Mouse (Mus musculus) hindbrain, embryonic 12.5 days (tissue): ENCODE measurements around the gene Skil. TPM values are rescaled to one million over a fixed set of nuclear protein-coding genes. Genes with fewer than 3 reads are reported as not detected.

Source experiments
- ATAC-seq: fragments of 200-750 bp; cut with Nextera tagmentation; 2 replicates; pipeline ENCODE4 v1.8.0; 2017; ENCODE audit warnings: moderate TSS enrichment; ENCODE audit not compliant: low FRiP score
- H3K27ac ChIP-seq: fragments of 300-500 bp; sonication (generic); 2 replicates; pipeline ENCODE4 v1.5.1; 2016; ENCODE audit warnings: mild to moderate bottlenecking
- H3K27me3 ChIP-seq: fragments of 300-500 bp; sonication (generic); 2 replicates; pipeline ENCODE4 v1.6.1; 2016; ENCODE audit warnings: mild to moderate bottlenecking
- H3K36me3 ChIP-seq: fragments of 300-500 bp; sonication (generic); 2 replicates; pipeline ENCODE4 v1.6.1; 2016; ENCODE audit warnings: mild to moderate bottlenecking
- H3K4me1 ChIP-seq: fragments of 300-500 bp; sonication (generic); 2 replicates; pipeline ENCODE4 v1.6.1; 2016
- H3K4me2 ChIP-seq: fragments of 300-500 bp; sonication (generic); replicated peaks from 2 replicates; pipeline ENCODE4 v1.6.1; 2016; ENCODE audit warnings: mild to moderate bottlenecking
- H3K4me3 ChIP-seq: fragments of 300-500 bp; sonication (generic); 2 replicates; pipeline ENCODE4 v1.5.1; 2016; ENCODE audit warnings: mild to moderate bottlenecking
- H3K9ac ChIP-seq: fragments of 300-500 bp; sonication (generic); 2 replicates; pipeline ENCODE4 v1.6.1; 2016; ENCODE audit warnings: mild to moderate bottlenecking, moderate library complexity
- H3K9me3 ChIP-seq: fragments of 300-500 bp; sonication (generic); replicated peaks from 2 replicates; pipeline ENCODE4 v1.6.1; 2016; ENCODE audit warnings: mild to moderate bottlenecking
- WGBS: fragments of 180-500 bp; shearing (Covaris S2); methylation state at CpG from one replicate; pipeline ENCODE4 v1.1.7; 2016; 5-methylcytosine and 5-hydroxymethylcytosine counted together
- polyA plus RNA-seq: library from polyadenylated mRNA; unstranded; fragments of >200 nt; fragmentation: Nextera tagmentation; extraction: Ambion mirVana; gene quantifications from 2 replicates; pipeline ENCODE4 v1.2.1, GENCODE M21; 2016

Gene Skil
- polyA plus RNA-seq = 51.9 and 52.8 TPM in 2 replicates

- Histone ChIP-seq H3K4me2 (peak within 1 kb of the TSS; percentile 72), H3K9me3 (no peaks in the 10 kb centered on the region), H3K4me3 (peak within 1 kb of the TSS; percentile 97), H3K36me3 (0 out of 2 replicates have a peak, but pooled peaks cover 3% of the 10 kb centered on the region), H3K27me3 (no peaks in the 10 kb centered on the region), H3K9ac (peak within 1 kb of the TSS; percentile 97), H3K4me1 (peaks cover 36% of the 10 kb centered on the region), H3K27ac (peak within 1 kb of the TSS; percentile 99)
- 0% methylated on average over 33 of the region's 109 CpGs for WGBS
- peak; percentile 95 for ATAC-seq
These were observed at the start of gene Skil for GRCm38 (mm10) chr3:31094531-31095178. Gene Skil (plus strand): TSS chr3:31095058.

- Histone ChIP-seq H3K36me3 (peaks cover 14% of the 10 kb centered on the region; the same call in 1 of the 2 replicates), H3K4me2 (no peak overlapping the region), H3K4me1 (no peaks in the 10 kb centered on the region), H3K27me3 (no peaks in the 10 kb centered on the region), H3K9me3 (no peaks in the 10 kb centered on the region), H3K27ac (no peak overlapping the region), H3K9ac (no peak overlapping the region), H3K4me3 (no peak overlapping the region)
- ATAC-seq = no peak
- WGBS = 76% methylated on average over 3 of the region's 3 CpGs
These were observed 47.6 kb upstream of the Skil start for GRCm38 (mm10) chr3:31047263-31047662.

GRCm38 (mm10) chr3:31049087-31049486, 45.8 kb upstream of the Skil start:
- no peak overlapping the region for H3K9ac ChIP-seq
- no peak overlapping the region for H3K4me2 ChIP-seq
- H3K9me3 ChIP-seq = no peaks in the 10 kb centered on the region
- no peak overlapping the region for H3K4me3 ChIP-seq
- 94% methylated on average over 5 of the region's 5 CpGs for WGBS
- H3K4me1 ChIP-seq = no peaks in the 10 kb centered on the region
- no peak overlapping the region for H3K27ac ChIP-seq
- no peaks in the 10 kb centered on the region for H3K27me3 ChIP-seq
- ATAC-seq = no peak
- H3K36me3 ChIP-seq = peaks cover 7% of the 10 kb centered on the region; the same call in 1 of the 2 replicates

- no peak for ATAC-seq
- H3K4me1 ChIP-seq = no peaks in the 10 kb centered on the region
These were observed 44.5 kb upstream of the Skil start for GRCm38 (mm10) chr3:31050375-31050774.

GRCm38 (mm10) chr3:31051730-31052129, 43.1 kb upstream of the Skil start:
- Histone ChIP-seq H3K9ac (no peak overlapping the region), H3K36me3 (peaks cover 7% of the 10 kb centered on the region; the same call in 1 of the 2 replicates), H3K27ac (no peak overlapping the region), H3K4me1 (peaks cover 3% of the 10 kb centered on the region; the same call in 1 of the 2 replicates), H3K27me3 (no peaks in the 10 kb centered on the region), H3K4me2 (no peak overlapping the region), H3K9me3 (no peaks in the 10 kb centered on the region), H3K4me3 (no peak overlapping the region)
- ATAC-seq = no peak
- 82% methylated on average over 9 of the region's 9 CpGs for WGBS

More at GRCm38 (mm10) chr3:31050375-31050774, 44.5 kb upstream of the Skil start:
- Histone ChIP-seq H3K36me3 (peaks cover 7% of the 10 kb centered on the region; the same call in 1 of the 2 replicates), H3K4me2 (no peak overlapping the region), H3K4me3 (no peak overlapping the region), H3K27me3 (no peaks in the 10 kb centered on the region), H3K9ac (no peak overlapping the region), H3K9me3 (no peaks in the 10 kb centered on the region), H3K27ac (no peak overlapping the region)
- WGBS = 66% methylated on average over 7 of the region's 7 CpGs

- H3K9me3 ChIP-seq = no peaks in the 10 kb centered on the region
- no peak overlapping the region for H3K27ac ChIP-seq
- ATAC-seq = no peak
- no peaks in the 10 kb centered on the region for H3K27me3 ChIP-seq
- peaks cover 6% of the 10 kb centered on the region; the same call in 1 of the 2 replicates for H3K4me1 ChIP-seq
- no peak overlapping the region for H3K4me3 ChIP-seq
- 92% methylated on average over 9 of the region's 9 CpGs for WGBS
- H3K4me2 ChIP-seq = no peak overlapping the region
- peaks cover 7% of the 10 kb centered on the region; the same call in 1 of the 2 replicates for H3K36me3 ChIP-seq
- no peak overlapping the region for H3K9ac ChIP-seq
These were observed 41.7 kb upstream of the Skil start for GRCm38 (mm10) chr3:31053191-31053590.

GRCm38 (mm10) chr3:31054888-31055287, 40.0 kb upstream of the Skil start:
- Histone ChIP-seq H3K36me3 (0 out of 2 replicates have a peak, but pooled peaks cover 5% of the 10 kb centered on the region), H3K4me3 (no peak overlapping the region), H3K9ac (no peak overlapping the region), H3K27me3 (no peaks in the 10 kb centered on the region), H3K27ac (no peak overlapping the region), H3K4me1 (peaks cover 6% of the 10 kb centered on the region; the same call in 1 of the 2 replicates), H3K4me2 (no peak overlapping the region), H3K9me3 (no peaks in the 10 kb centered on the region)
- no peak for ATAC-seq
- 97% methylated on average over 8 of the region's 8 CpGs for WGBS

GRCm38 (mm10) chr3:31056047-31056650, 38.7 kb upstream of the Skil start:
- peak overlapping the region; percentile 51 for H3K4me2 ChIP-seq
- H3K9me3 ChIP-seq = no peaks in the 10 kb centered on the region
- H3K4me3 ChIP-seq = peak overlapping the region; percentile 30
- H3K36me3 ChIP-seq = no peaks in the 10 kb centered on the region
- H3K27me3 ChIP-seq = no peaks in the 10 kb centered on the region
- H3K9ac ChIP-seq = no peak overlapping the region
- ATAC-seq = peak; percentile 24; the same call in 1 of the 2 replicates
- WGBS = 27% methylated on average over 17 of the region's 17 CpGs
- no peak overlapping the region for H3K27ac ChIP-seq
- peaks cover 11% of the 10 kb centered on the region; the same call in 1 of the 2 replicates for H3K4me1 ChIP-seq

- peak overlapping the region; percentile 35; the same call in 1 of the 2 replicates for H3K27ac ChIP-seq
These were observed 37.9 kb upstream of the Skil start for GRCm38 (mm10) chr3:31056651-31057627.

GRCm38 (mm10) chr3:31060745-31061102, 34.1 kb upstream of the Skil start:
- no peak overlapping the region for H3K4me2 ChIP-seq
- H3K4me1 ChIP-seq = peaks cover 12% of the 10 kb centered on the region; the same call in 1 of the 2 replicates
- ATAC-seq = no peak
- no peak overlapping the region for H3K27ac ChIP-seq
- WGBS = 79% methylated on average over 8 of the region's 8 CpGs
- no peaks in the 10 kb centered on the region for H3K36me3 ChIP-seq
- H3K4me3 ChIP-seq = no peak overlapping the region
- no peak overlapping the region for H3K9ac ChIP-seq
- H3K9me3 ChIP-seq = no peaks in the 10 kb centered on the region
- no peaks in the 10 kb centered on the region for H3K27me3 ChIP-seq

More at GRCm38 (mm10) chr3:31056651-31057627, 37.9 kb upstream of the Skil start:
- Histone ChIP-seq H3K4me2 (peak overlapping the region; percentile 51), H3K4me3 (peak overlapping the region; percentile 30), H3K36me3 (no peaks in the 10 kb centered on the region), H3K27me3 (no peaks in the 10 kb centered on the region), H3K4me1 (peaks cover 12% of the 10 kb centered on the region; the same call in 1 of the 2 replicates), H3K9me3 (no peaks in the 10 kb centered on the region), H3K9ac (0 out of 2 replicates have a peak overlapping the region, but pooled peaks have one; percentile 27)
- 3% methylated on average over 30 of the region's 30 CpGs for WGBS
- peak; percentile 87 for ATAC-seq

GRCm38 (mm10) chr3:31061103-31061785, 33.6 kb upstream of the Skil start:
- no peak overlapping the region for H3K4me3 ChIP-seq
- H3K4me2 ChIP-seq = no peak overlapping the region
- no peaks in the 10 kb centered on the region for H3K27me3 ChIP-seq
- no peaks in the 10 kb centered on the region for H3K9me3 ChIP-seq
- H3K9ac ChIP-seq = no peak overlapping the region
- H3K27ac ChIP-seq = no peak overlapping the region
- peaks cover 11% of the 10 kb centered on the region; the same call in 1 of the 2 replicates for H3K4me1 ChIP-seq
- ATAC-seq = no peak
- no peaks in the 10 kb centered on the region for H3K36me3 ChIP-seq
- 56% methylated on average over 20 of the region's 20 CpGs for WGBS
